Mouse (Mus musculus) thymus, adult 18-20 months (tissue): Measurements from ENCODE around the gene Bcl2l12.
A peak's percentile ranks its signal among the peaks of the same experiment; 100 is the strongest.

Experiments
- DNase-seq, 2 experiments: peaks; one replicate each; pipeline ENCODE4 v3.0.0; 2022; ENCODE audit warnings: mixed read lengths in 2 of 2

Gene Bcl2l12

GRCm38 (mm10) chr7:44986879-44987718, 11.4 kb downstream of the Bcl2l12 start:
- no peak for DNase-seq

GRCm38 (mm10) chr7:44986192-44986878, 12.2 kb downstream of the Bcl2l12 start, which contains the start of gene Prmt1:
Gene Prmt1 (minus strand): TSS chr7:44986568.
- DNase-seq: peak; percentile 98 to 100

GRCm38 (mm10) chr7:44985595-44986191, 12.8 kb downstream of the Bcl2l12 start:
- peak; percentile 52 to 71 for DNase-seq

GRCm38 (mm10) chr7:44984833-44985164, 13.7 kb downstream of the Bcl2l12 start:
- DNase-seq: no peak

- DNase-seq: no peak
These were observed 14.3 kb downstream of the Bcl2l12 start for GRCm38 (mm10) chr7:44983944-44984832.

- peak; percentile 64 to 67 for DNase-seq
These were observed 15.4 kb downstream of the Bcl2l12 start for GRCm38 (mm10) chr7:44983085-44983484.

- DNase-seq: no peak
These were observed 17.0 kb downstream of the Bcl2l12 start for GRCm38 (mm10) chr7:44981539-44981938.

- no peak for DNase-seq
These were observed 20.2 kb downstream of the Bcl2l12 start for GRCm38 (mm10) chr7:44978300-44978699.

- no peak for DNase-seq
These were observed 23.4 kb downstream of the Bcl2l12 start for GRCm38 (mm10) chr7:44975117-44975419.

GRCm38 (mm10) chr7:44974383-44975116, 24.0 kb downstream of the Bcl2l12 start, which contains the start of gene Cpt1c:
Gene Cpt1c (minus strand): TSS chr7:44974851.
- no peak for DNase-seq

GRCm38 (mm10) chr7:44973415-44974130, 24.9 kb downstream of the Bcl2l12 start:
- DNase-seq: no peak

- no peak for DNase-seq
These were observed 27.4 kb downstream of the Bcl2l12 start for GRCm38 (mm10) chr7:44971142-44971541.

GRCm38 (mm10) chr7:44970231-44970691, 28.3 kb downstream of the Bcl2l12 start:
- peak; percentile 62 to 70 for DNase-seq

- DNase-seq: no peak
These were observed 31.9 kb downstream of the Bcl2l12 start for GRCm38 (mm10) chr7:44966638-44967037.

- DNase-seq: no peak
These were observed 32.5 kb downstream of the Bcl2l12 start for GRCm38 (mm10) chr7:44965975-44966374.

- no peak for DNase-seq
These were observed 33.5 kb downstream of the Bcl2l12 start for GRCm38 (mm10) chr7:44964990-44965389.

GRCm38 (mm10) chr7:44962831-44963230, 35.7 kb downstream of the Bcl2l12 start:
- DNase-seq: no peak

GRCm38 (mm10) chr7:44962337-44962736, 36.2 kb downstream of the Bcl2l12 start:
- DNase-seq: no peak

GRCm38 (mm10) chr7:44960512-44960910, 38.0 kb downstream of the Bcl2l12 start:
- DNase-seq: no peak

GRCm38 (mm10) chr7:44959874-44960511, 38.5 kb downstream of the Bcl2l12 start:
- no peak for DNase-seq

GRCm38 (mm10) chr7:44959281-44959680, 39.2 kb downstream of the Bcl2l12 start:
- no peak for DNase-seq
